Mouse (Mus musculus) MEL (cell line): ENCODE measurements at regions not wholly inside any gene's neighbourhood (a gene's known extent, or its start where the extent isn't known, plus 50 kb on each side); places are given as distances from the start of the nearest gene placed in this dataset.

Source experiments
- DNase-seq: peaks from one replicate; pipeline ENCODE4 v3.0.0; 2011; ENCODE audit warnings: low read depth, low spot score
- H3K27ac ChIP-seq: 2 replicates; pipeline ENCODE4 v1.5.1; 2012; ENCODE audit warnings: low read depth, mild to moderate bottlenecking, control low read depth, low read length, moderate library complexity; ENCODE audit not compliant: control insufficient read depth
- H3K27me3 ChIP-seq, 2 experiments: fragments of 150-350 bp in 1 of 2; sonication (generic) in 1 of 2; 2 replicates each; pipeline ENCODE4 v1.6.1; 2012; ENCODE audit warnings: low read length in 2 of 2, mild to moderate bottlenecking in 2 of 2, improper control_type of control experiment in 1 of 2, moderate library complexity in 1 of 2; ENCODE audit not compliant: insufficient read depth in 2 of 2, control insufficient read depth in 1 of 2
- H3K36me3 ChIP-seq, 2 experiments: 2 replicates each; pipeline ENCODE4 v1.6.1; 2012 to 2014; ENCODE audit warnings: low read length in 2 of 2, improper control_type of control experiment in 1 of 2, inconsistent platforms in 1 of 2, mild to moderate bottlenecking in 1 of 2; ENCODE audit not compliant: insufficient read depth in 2 of 2, control insufficient read depth in 1 of 2
- H3K4me1 ChIP-seq, 2 experiments: fragments of 150-350 bp in 1 of 2; sonication (generic) in 1 of 2; 2 replicates each; pipeline ENCODE4 v1.6.1; 2012; ENCODE audit warnings: low read length in 2 of 2, improper control_type of control experiment in 1 of 2, mild to moderate bottlenecking in 1 of 2; ENCODE audit not compliant: insufficient read depth in 2 of 2, control insufficient read depth in 1 of 2
- H3K4me3 ChIP-seq, 2 experiments: fragments of 150-350 bp in 1 of 2; sonication (generic) in 1 of 2; 2 replicates each; pipeline ENCODE4 v1.5.1; 2012; ENCODE audit warnings: low read depth in 2 of 2, low read length in 2 of 2, mild to moderate bottlenecking in 2 of 2, moderate library complexity in 2 of 2, control low read depth in 1 of 2, improper control_type of control experiment in 1 of 2; ENCODE audit not compliant: control insufficient read depth in 1 of 2, insufficient read depth in 1 of 2
- H3K79me2 ChIP-seq: 2 replicates; pipeline ENCODE4 v1.6.1; 2012; ENCODE audit warnings: mild to moderate bottlenecking, low read length, moderate library complexity; ENCODE audit not compliant: control insufficient read depth, poor library complexity, insufficient read depth
- H3K9ac ChIP-seq: 2 replicates; pipeline ENCODE4 v1.6.1; 2012; ENCODE audit warnings: low read depth, mild to moderate bottlenecking, control low read depth, low read length, moderate library complexity; ENCODE audit not compliant: control insufficient read depth, poor library complexity, severe bottlenecking
- H3K9me3 ChIP-seq: fragments of 150-350 bp; sonication (generic); replicated peaks from 2 replicates; pipeline ENCODE4 v1.6.1; 2012; ENCODE audit warnings: mild to moderate bottlenecking, low read length, improper control_type of control experiment, moderate library complexity; ENCODE audit not compliant: insufficient read depth
- CHD1 ChIP-seq: IDR thresholded peaks from 2 replicates; pipeline ENCODE4 v1.6.1; 2012; ENCODE audit warnings: low read depth, mild to moderate bottlenecking, inconsistent platforms, low read length, improper control_type of control experiment
- EP300 ChIP-seq, 2 experiments: IDR thresholded peaks; 2 replicates each; pipeline ENCODE4 v1.6.1; 2011; ENCODE audit warnings: improper control_type of control experiment in 2 of 2, low read length in 2 of 2, low read depth in 1 of 2, mild to moderate bottlenecking in 1 of 2
- ETS1 ChIP-seq: IDR thresholded peaks from 2 replicates; pipeline ENCODE4 v1.6.1; 2012; ENCODE audit warnings: low read depth, mild to moderate bottlenecking, inconsistent platforms, low read length, improper control_type of control experiment, moderate library complexity
- GATA1 ChIP-seq: IDR thresholded peaks from 2 replicates; pipeline ENCODE4 v1.6.1; 2011; ENCODE audit warnings: low read depth, low read length, improper control_type of control experiment
- POLR2AphosphoS5 ChIP-seq: IDR thresholded peaks from 2 replicates; pipeline ENCODE4 v1.6.1; 2012; ENCODE audit warnings: low read depth, borderline replicate concordance, mild to moderate bottlenecking, inconsistent platforms, low read length, moderate library complexity, mixed read lengths
- SMC3 ChIP-seq: IDR thresholded peaks from 2 replicates; pipeline ENCODE4 v1.6.1; 2011; ENCODE audit warnings: low read depth, low read length, improper control_type of control experiment
- UBTF ChIP-seq: IDR thresholded peaks from 2 replicates; pipeline ENCODE4 v1.6.1; 2012; ENCODE audit warnings: low read depth, mild to moderate bottlenecking, inconsistent platforms, low read length, improper control_type of control experiment, moderate library complexity, borderline replicate concordance; ENCODE audit not compliant: insufficient read depth
- USF1 ChIP-seq: IDR thresholded peaks from 2 replicates; pipeline ENCODE4 v1.6.1; 2014; ENCODE audit warnings: low read depth, mild to moderate bottlenecking, inconsistent platforms, low read length, improper control_type of control experiment, moderate library complexity
- ZMIZ1 ChIP-seq: IDR thresholded peaks from 2 replicates; pipeline ENCODE4 v1.6.1; 2012; ENCODE audit warnings: low read depth, mild to moderate bottlenecking, inconsistent platforms, low read length, improper control_type of control experiment, moderate library complexity
- ZNF384 ChIP-seq: IDR thresholded peaks from 2 replicates; pipeline ENCODE4 v1.6.1; 2012; ENCODE audit warnings: low read depth, mild to moderate bottlenecking, inconsistent platforms, low read length, improper control_type of control experiment

- H3K9me3 ChIP-seq: no peaks in the 10 kb centered on the region
- no peaks in the 10 kb centered on the region for H3K79me2 ChIP-seq
- DNase-seq: no peak
- TF ChIP-seq SMC3: no peak
- no peak for TF ChIP-seq USF1
- TF ChIP-seq EP300 (IDR thresholded peaks at IDR 0.05; ENCODE audit: low read depth in 1 of 2, low read length in 2 of 2): no peak
- no peak for TF ChIP-seq ZNF384
- TF ChIP-seq ZMIZ1: no peak
- TF ChIP-seq UBTF: no peak
- no peak for TF ChIP-seq GATA1
- TF ChIP-seq POLR2AphosphoS5: no peak
- TF ChIP-seq, all 39 proteins: peak for 0
- Histone ChIP-seq H3K27me3 (peaks cover 0 to 2% of the 10 kb centered on the region in 2 experiments; a peak in 2 of 4 replicates), H3K4me1 (no peaks in the 10 kb centered on the region), H3K4me3 (no peak overlapping the region), H3K36me3 (no peaks in the 10 kb centered on the region), H3K27ac (no peak overlapping the region), H3K9ac (no peak overlapping the region)
These were observed 375.6 kb upstream of the Meis1 start for GRCm38 (mm10) chr11:19394372-19394771.

DNA sequence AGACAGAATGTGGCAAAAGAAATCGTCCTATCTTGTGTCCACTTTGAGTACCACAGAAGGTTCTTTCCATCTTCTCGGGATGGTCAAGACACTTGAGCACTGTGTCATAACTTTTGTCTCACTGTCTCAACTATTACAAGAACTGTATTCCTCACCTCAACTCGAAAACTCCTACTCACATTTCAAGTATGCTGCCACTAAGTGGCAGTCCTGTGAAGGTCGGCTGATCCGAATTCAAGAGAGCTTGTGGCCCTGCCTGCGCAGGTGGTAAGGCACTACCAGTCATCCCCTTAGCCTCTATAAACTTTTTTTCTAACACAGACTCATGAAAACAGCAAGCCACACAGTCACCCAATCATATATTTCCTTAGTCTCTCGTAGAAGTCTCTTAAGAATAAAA, 381.6 kb upstream of the Meis1 start:
- Histone ChIP-seq H3K27me3 (no peaks in the 10 kb centered on the region; a peak in 2 of 4 replicates), H3K9ac (no peak overlapping the region), H3K36me3 (no peaks in the 10 kb centered on the region), H3K4me3 (no peak overlapping the region), H3K79me2 (no peaks in the 10 kb centered on the region), H3K4me1 (no peaks in the 10 kb centered on the region), H3K27ac (no peak overlapping the region), H3K9me3 (no peaks in the 10 kb centered on the region)
- no peak for DNase-seq
- TF ChIP-seq CHD1: no peak
- TF ChIP-seq SMC3: peak; percentile 18; the same call in 1 of the 2 replicates

- no peaks in the 10 kb centered on the region for H3K4me1 ChIP-seq
- DNase-seq: no peak
- H3K27ac ChIP-seq: no peak overlapping the region
- H3K79me2 ChIP-seq: no peaks in the 10 kb centered on the region; the same call in 1 of the 2 replicates
- no peak overlapping the region for H3K9ac ChIP-seq
- no peaks in the 10 kb centered on the region for H3K36me3 ChIP-seq
- no peaks in the 10 kb centered on the region for H3K9me3 ChIP-seq
- H3K4me3 ChIP-seq: no peak overlapping the region
- TF ChIP-seq ZNF384 (no peak), CHD1 (no peak), ETS1 (no peak)
- TF ChIP-seq, all 39 proteins: peak for 0
- H3K27me3 ChIP-seq: peaks cover 0 to 2% of the 10 kb centered on the region in 2 experiments; a peak in 2 of 4 replicates
These were observed 401.4 kb upstream of the Meis1 start for GRCm38 (mm10) chr11:19420143-19420542.
